Mouse (Mus musculus) liver, postnatal 0 days (tissue): ENCODE measurements around the gene Olfm1. TPM values are rescaled to one million over a fixed set of nuclear protein-coding genes. Genes with fewer than 3 reads are reported as not detected.

ENCODE experiments used
- ATAC-seq: fragments of 200-750 bp; cut with Nextera tagmentation; 2 replicates; pipeline ENCODE4 v1.8.0; 2017; ENCODE audit warnings: mild to moderate bottlenecking, moderate library complexity
- DNase-seq: peaks from one replicate; pipeline ENCODE4 v3.0.0-alpha.2; 2016
- H3K27ac ChIP-seq: fragments of 300-500 bp; sonication (generic); 2 replicates; pipeline ENCODE4 v1.5.1; 2014; ENCODE audit warnings: antibody characterized with exemption, moderate library complexity, mild to moderate bottlenecking, low read depth
- H3K27me3 ChIP-seq: fragments of 300-500 bp; sonication (generic); 2 replicates; pipeline ENCODE4 v1.6.1; 2014; ENCODE audit warnings: low read length, control low read depth, mixed read lengths; ENCODE audit not compliant: insufficient read depth
- H3K36me3 ChIP-seq: fragments of 300-500 bp; sonication (generic); replicated peaks from 2 replicates; pipeline ENCODE4 v1.6.1; 2014; ENCODE audit warnings: mild to moderate bottlenecking, control low read depth, low read length, moderate library complexity, mixed read lengths; ENCODE audit not compliant: insufficient read depth
- H3K4me1 ChIP-seq: fragments of 300-500 bp; sonication (generic); 2 replicates; pipeline ENCODE4 v1.6.1; 2014; ENCODE audit warnings: antibody characterized with exemption, mild to moderate bottlenecking, control low read depth; ENCODE audit not compliant: insufficient read depth
- H3K4me2 ChIP-seq: fragments of 300-500 bp; sonication (generic); 2 replicates; pipeline ENCODE4 v1.6.1; 2014; ENCODE audit warnings: low read depth, mild to moderate bottlenecking, low read length, moderate library complexity, mixed read lengths
- H3K4me3 ChIP-seq: fragments of 300-500 bp; sonication (generic); 2 replicates; pipeline ENCODE4 v1.5.1; 2014; ENCODE audit warnings: low read depth, low read length
- H3K9ac ChIP-seq: fragments of 300-500 bp; sonication (generic); replicated peaks from 2 replicates; pipeline ENCODE4 v1.6.1; 2014; ENCODE audit warnings: mild to moderate bottlenecking, moderate library complexity
- H3K9me3 ChIP-seq: fragments of 300-500 bp; sonication (generic); 2 replicates; pipeline ENCODE4 v1.6.1; 2016; ENCODE audit warnings: mild to moderate bottlenecking, control low read depth, low read length, mixed read lengths
- CTCF ChIP-seq: sonication (generic); IDR thresholded peaks from 2 replicates; pipeline ENCODE4 v1.5.1; 2016; ENCODE audit warnings: antibody characterized with exemption, low read depth
- EP300 ChIP-seq: IDR thresholded peaks from 2 replicates; pipeline ENCODE4 v1.6.1; 2016; ENCODE audit warnings: antibody characterized with exemption, low read depth, mild to moderate bottlenecking
- WGBS: fragments of 180-500 bp; shearing (Covaris S2); extraction: QIAGEN DNeasy Blood & Tissue Kit; methylation state at CpG from one replicate; pipeline ENCODE4 v1.1.7; 2014; ENCODE audit not compliant: insufficient replicate concordance; 5-methylcytosine and 5-hydroxymethylcytosine counted together
- polyA plus RNA-seq: library from polyadenylated mRNA; unstranded; fragments of >200 nt; fragmentation: Nextera tagmentation; extraction: Ambion mirVana; gene quantifications from 2 replicates; pipeline ENCODE4 v1.2.1, GENCODE M21; 2015

Gene Olfm1
- polyA plus RNA-seq, 1 experiment from 2014 or later = 2.4 TPM

- no peaks in the 10 kb centered on the region for H3K27me3 ChIP-seq
- 76% methylated on average over 3 of the region's 3 CpGs for WGBS
- H3K4me3 ChIP-seq = no peak overlapping the region
- no peak for ATAC-seq
- H3K4me1 ChIP-seq = no peaks in the 10 kb centered on the region
- H3K4me2 ChIP-seq = no peak overlapping the region
- H3K36me3 ChIP-seq = no peaks in the 10 kb centered on the region
- DNase-seq = no peak
- no peak for TF ChIP-seq EP300
- no peak for TF ChIP-seq CTCF
- no peaks in the 10 kb centered on the region for H3K9me3 ChIP-seq
- no peak overlapping the region for H3K27ac ChIP-seq
- H3K9ac ChIP-seq = no peak overlapping the region
Observed at GRCm38 (mm10) chr2:28267776-28268275, 75.0 kb downstream of the Olfm1 start.

- Histone ChIP-seq H3K4me3 (no peak overlapping the region), H3K4me2 (no peak overlapping the region), H3K27me3 (no peaks in the 10 kb centered on the region), H3K27ac (no peak overlapping the region), H3K9ac (no peak overlapping the region), H3K9me3 (no peaks in the 10 kb centered on the region), H3K4me1 (no peaks in the 10 kb centered on the region), H3K36me3 (no peaks in the 10 kb centered on the region)
- 40% methylated on average over 4 of the region's 4 CpGs for WGBS
- no peak for ATAC-seq
- DNase-seq = no peak
- TF ChIP-seq CTCF (no peak), EP300 (no peak)
Observed at GRCm38 (mm10) chr2:28270561-28270960, 77.8 kb downstream of the Olfm1 start.

GRCm38 (mm10) chr2:28272218-28272965 is 79.6 kb downstream of the Olfm1 start:
- no peaks in the 10 kb centered on the region for H3K36me3 ChIP-seq
- WGBS = 67% methylated on average over 11 of the region's 11 CpGs
- H3K4me2 ChIP-seq = no peak overlapping the region
- no peak for DNase-seq
- H3K9ac ChIP-seq = no peak overlapping the region
- H3K4me1 ChIP-seq = no peaks in the 10 kb centered on the region
- no peak overlapping the region for H3K4me3 ChIP-seq
- no peaks in the 10 kb centered on the region for H3K27me3 ChIP-seq
- TF ChIP-seq EP300 (no peak), CTCF (no peak)
- ATAC-seq = no peak
- H3K9me3 ChIP-seq = no peaks in the 10 kb centered on the region
- no peak overlapping the region for H3K27ac ChIP-seq

DNA sequence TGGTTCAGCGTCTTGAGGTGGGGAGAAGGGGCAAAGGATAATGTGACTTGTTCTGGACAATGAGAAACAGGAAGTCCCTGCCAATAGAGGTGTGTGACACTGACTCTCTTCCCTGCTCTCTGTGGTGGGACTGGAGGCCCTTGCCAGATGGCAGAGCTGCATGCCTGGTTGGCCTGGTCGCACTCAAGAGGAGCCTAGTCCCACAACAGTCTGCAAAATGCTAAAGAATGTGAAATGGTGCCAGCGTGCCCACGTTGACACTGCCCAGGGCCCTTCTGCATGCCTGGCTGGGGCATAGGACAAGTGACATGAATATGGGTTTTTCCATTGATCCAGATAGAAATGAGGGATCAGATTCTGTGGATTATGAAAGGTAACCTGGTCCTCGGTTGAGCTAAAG is 81.2 kb downstream of the Olfm1 start:
- Histone ChIP-seq H3K27ac (no peak overlapping the region), H3K4me1 (no peaks in the 10 kb centered on the region), H3K27me3 (no peaks in the 10 kb centered on the region; the same call in 1 of the 2 replicates), H3K4me3 (no peak overlapping the region), H3K4me2 (no peak overlapping the region), H3K36me3 (no peaks in the 10 kb centered on the region), H3K9me3 (no peaks in the 10 kb centered on the region), H3K9ac (no peak overlapping the region)
- ATAC-seq (no peak), DNase-seq (no peak)
- TF ChIP-seq EP300 (no peak), CTCF (no peak)
- 66% methylated on average over 5 of the region's 5 CpGs for WGBS

DNA sequence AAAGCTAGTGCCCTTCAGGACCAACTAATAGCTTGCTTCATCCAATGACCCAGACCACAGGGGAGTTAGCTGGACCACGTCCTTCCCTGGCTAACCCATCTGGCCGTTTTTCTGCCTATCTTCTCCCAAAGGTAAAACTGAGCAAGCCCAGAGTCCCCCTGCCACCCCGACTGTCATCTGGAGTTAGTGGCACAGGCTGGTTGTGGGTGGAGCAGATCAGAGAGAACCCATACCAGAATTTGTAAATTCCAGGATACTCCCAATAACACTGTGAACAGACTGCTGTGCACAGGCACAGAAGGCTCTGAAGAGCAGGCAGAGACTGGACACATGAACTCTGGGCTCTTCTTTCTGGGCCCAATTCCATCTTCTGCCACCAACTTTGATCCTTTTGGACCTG is 82.6 kb downstream of the Olfm1 start:
- no peaks in the 10 kb centered on the region for H3K36me3 ChIP-seq
- no peaks in the 10 kb centered on the region for H3K9me3 ChIP-seq
- WGBS = 70% methylated on average over 3 of the region's 3 CpGs
- no peaks in the 10 kb centered on the region; the same call in 1 of the 2 replicates for H3K27me3 ChIP-seq
- no peak overlapping the region for H3K4me3 ChIP-seq
- H3K4me1 ChIP-seq = no peaks in the 10 kb centered on the region
- H3K4me2 ChIP-seq = no peak overlapping the region
- ATAC-seq (no peak), DNase-seq (no peak)
- no peak overlapping the region for H3K27ac ChIP-seq
- H3K9ac ChIP-seq = no peak overlapping the region
- TF ChIP-seq CTCF (no peak), EP300 (no peak)

DNA sequence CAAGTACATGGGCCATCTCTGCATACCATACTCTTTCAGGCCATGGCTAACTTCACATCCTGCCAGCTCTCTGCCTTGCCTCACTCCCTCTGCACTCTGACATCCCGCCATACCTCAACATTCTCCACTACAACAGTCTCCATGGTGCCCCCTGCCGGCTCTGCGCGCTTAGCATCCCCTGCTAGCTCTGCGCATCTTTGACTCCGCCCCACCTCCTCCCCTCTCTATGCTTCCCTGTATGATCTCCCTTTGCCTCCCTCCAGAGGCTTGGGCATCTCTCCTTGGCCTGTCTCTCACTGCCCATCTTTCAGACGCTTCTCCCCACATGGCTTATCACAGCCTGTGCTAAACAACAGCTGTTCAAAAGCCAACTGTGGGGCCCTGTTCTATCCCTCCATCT is 85.4 kb downstream of the Olfm1 start:
- ATAC-seq (no peak), DNase-seq (peak; percentile 71)
- no peak overlapping the region for H3K4me3 ChIP-seq
- H3K9me3 ChIP-seq = no peaks in the 10 kb centered on the region
- TF ChIP-seq CTCF (peak; percentile 67), EP300 (no peak)
- no peak overlapping the region for H3K9ac ChIP-seq
- H3K27ac ChIP-seq = no peak overlapping the region
- no peaks in the 10 kb centered on the region for H3K36me3 ChIP-seq
- H3K27me3 ChIP-seq = no peaks in the 10 kb centered on the region; the same call in 1 of the 2 replicates
- H3K4me2 ChIP-seq = no peak overlapping the region
- 5% methylated on average over 7 of the region's 7 CpGs for WGBS
- H3K4me1 ChIP-seq = no peaks in the 10 kb centered on the region
